Mouse (Mus musculus) midbrain, embryonic 15.5 days (tissue): ENCODE measurements around the gene Rnf19b. TPM values are rescaled to one million over a fixed set of nuclear protein-coding genes. Genes with fewer than 3 reads are reported as not detected.

ENCODE experiments used
- ATAC-seq: fragments of 200-750 bp; cut with Nextera tagmentation; replicated peaks from 2 replicates; pipeline ENCODE4 v1.8.0; 2017; ENCODE audit warnings: moderate TSS enrichment
- H3K27ac ChIP-seq: fragments of 300-500 bp; sonication (generic); 2 replicates; pipeline ENCODE4 v1.5.1; 2015; ENCODE audit warnings: mild to moderate bottlenecking, inconsistent platforms
- H3K27me3 ChIP-seq: fragments of 300-500 bp; sonication (generic); replicated peaks from 2 replicates; pipeline ENCODE4 v1.6.1; 2015; ENCODE audit warnings: inconsistent platforms
- H3K36me3 ChIP-seq: fragments of 300-500 bp; sonication (generic); replicated peaks from 2 replicates; pipeline ENCODE4 v1.6.1; 2015; ENCODE audit warnings: inconsistent platforms
- H3K4me1 ChIP-seq: fragments of 300-500 bp; sonication (generic); 2 replicates; pipeline ENCODE4 v1.6.1; 2015; ENCODE audit warnings: inconsistent platforms
- H3K4me2 ChIP-seq: fragments of 300-500 bp; sonication (generic); 2 replicates; pipeline ENCODE4 v1.6.1; 2015; ENCODE audit warnings: inconsistent platforms, mild to moderate bottlenecking, moderate library complexity
- H3K4me3 ChIP-seq: fragments of 300-500 bp; sonication (generic); 2 replicates; pipeline ENCODE4 v1.5.1; 2015; ENCODE audit warnings: mild to moderate bottlenecking, inconsistent platforms
- H3K9ac ChIP-seq: fragments of 300-500 bp; sonication (generic); 2 replicates; pipeline ENCODE4 v1.6.1; 2015; ENCODE audit warnings: mild to moderate bottlenecking, inconsistent platforms
- H3K9me3 ChIP-seq: fragments of 300-500 bp; sonication (generic); 2 replicates; pipeline ENCODE4 v1.6.1; 2016; ENCODE audit warnings: inconsistent platforms
- WGBS: fragments of 180-500 bp; shearing (Covaris S2); methylation state at CpG from one replicate; pipeline ENCODE4 v1.1.7; 2015; ENCODE audit warnings: mixed read lengths; 5-methylcytosine and 5-hydroxymethylcytosine counted together
- polyA plus RNA-seq: library from polyadenylated mRNA; unstranded; fragments of >200 nt; fragmentation: Nextera tagmentation; extraction: Ambion mirVana; gene quantifications from 2 replicates; pipeline ENCODE4 v1.2.1, GENCODE M21; 2015

Rnf19b gene
- polyA plus RNA-seq, 1 experiment from 2014 or later = 35.4 TPM

DNA sequence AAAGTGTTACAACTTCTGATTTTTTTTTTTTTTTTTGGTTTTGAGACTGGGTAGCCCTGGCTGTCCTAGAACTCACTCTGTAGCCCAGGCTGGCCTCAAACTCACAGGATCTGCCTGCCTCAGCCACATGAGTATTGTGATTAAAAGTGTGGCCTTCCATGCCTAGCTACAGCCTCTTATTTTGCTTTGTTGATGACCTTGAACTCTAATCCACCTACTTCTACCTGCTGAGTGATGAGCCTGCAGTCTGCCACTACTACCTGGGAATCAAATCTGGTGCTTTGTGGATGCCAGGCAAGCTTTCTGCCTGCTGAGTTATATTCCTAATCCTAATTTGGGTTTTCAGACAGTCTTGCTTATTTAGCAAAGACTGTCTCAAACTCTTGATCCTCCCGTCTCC is 3.4 kb downstream of the Rnf19b start:
- no peaks in the 10 kb centered on the region for H3K36me3 ChIP-seq
- no peak overlapping the region for H3K9ac ChIP-seq
- H3K27ac ChIP-seq = no peak overlapping the region
- H3K4me1 ChIP-seq = peaks cover 34% of the 10 kb centered on the region
- no peaks in the 10 kb centered on the region for H3K9me3 ChIP-seq
- 87% methylated on average over 1 of the region's 1 CpGs for WGBS
- no peak for ATAC-seq
- H3K27me3 ChIP-seq = no peaks in the 10 kb centered on the region
- peak overlapping the region; percentile 83; the same call in 1 of the 2 replicates for H3K4me2 ChIP-seq
- H3K4me3 ChIP-seq = no peak overlapping the region

DNA sequence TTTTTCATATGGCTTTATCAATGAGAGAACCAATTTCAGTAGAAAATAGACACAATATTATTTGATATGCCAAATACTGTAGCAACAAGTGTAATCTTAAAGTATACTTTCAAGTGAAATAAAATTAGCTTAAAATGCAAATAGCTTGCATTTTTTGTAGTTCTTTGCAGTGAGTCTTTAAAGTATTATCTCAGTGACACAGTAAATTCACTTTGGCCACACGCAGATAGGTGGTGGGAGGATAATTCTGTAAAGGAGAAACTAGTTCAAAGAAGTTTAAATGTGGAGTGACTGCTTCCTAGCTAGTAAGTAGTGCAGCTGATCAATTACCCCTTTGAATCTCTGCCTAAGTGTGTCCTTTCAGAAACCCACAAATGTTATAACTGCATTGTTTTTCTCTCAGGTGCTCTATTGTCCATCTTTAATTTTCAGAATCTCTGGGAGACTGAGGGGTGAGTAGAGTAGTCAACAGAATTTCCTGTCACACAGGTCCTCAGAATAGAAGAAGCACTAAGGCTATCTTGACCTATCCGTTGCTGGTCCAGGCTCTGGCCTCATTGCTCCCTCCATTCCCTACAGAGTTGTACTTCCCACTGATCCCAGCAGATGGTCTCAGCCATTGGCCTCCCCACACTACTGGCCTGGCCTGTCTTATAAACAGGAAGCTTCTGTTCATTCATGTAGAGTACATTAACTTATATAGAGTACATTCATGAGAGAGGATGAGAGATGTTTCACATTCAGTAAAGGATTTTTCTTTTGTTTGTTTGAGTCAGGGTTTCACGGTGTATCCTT is 4.4 kb downstream of the Rnf19b start:
- 83% methylated on average over 3 of the region's 3 CpGs for WGBS
- Histone ChIP-seq H3K4me1 (peaks cover 28% of the 10 kb centered on the region), H3K36me3 (no peaks in the 10 kb centered on the region), H3K9ac (no peak overlapping the region), H3K4me3 (no peak overlapping the region), H3K9me3 (no peaks in the 10 kb centered on the region), H3K4me2 (no peak overlapping the region), H3K27ac (no peak overlapping the region), H3K27me3 (no peaks in the 10 kb centered on the region)
- no peak for ATAC-seq

DNA sequence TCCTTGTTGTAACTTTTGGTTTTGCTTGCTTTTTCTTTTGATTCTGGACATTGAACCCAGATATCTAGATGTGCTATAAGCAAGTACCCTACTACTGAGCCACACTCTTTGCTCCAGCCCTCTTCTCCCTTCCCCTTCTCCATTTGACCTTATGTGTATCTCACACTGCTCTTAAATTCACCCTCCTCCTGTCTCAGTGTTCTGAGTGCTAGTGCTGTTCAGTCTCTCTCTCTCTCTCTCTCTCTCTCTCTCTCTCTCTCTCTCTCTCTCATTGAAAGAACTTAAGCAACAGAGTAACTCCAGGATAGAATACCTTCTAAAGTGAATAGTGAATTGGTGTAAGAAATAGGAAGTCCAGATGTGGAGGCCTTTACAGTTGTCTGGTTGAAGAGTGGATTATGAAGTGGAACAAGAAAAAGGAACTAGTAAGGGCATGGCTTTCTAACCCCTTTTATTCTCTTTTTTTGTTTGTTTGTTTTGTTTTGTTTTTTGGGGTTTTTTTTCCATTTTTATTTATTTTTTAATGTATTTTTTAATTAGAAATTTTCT is 7.7 kb downstream of the Rnf19b start:
- Histone ChIP-seq H3K4me2 (no peak overlapping the region), H3K9me3 (no peaks in the 10 kb centered on the region), H3K9ac (no peak overlapping the region), H3K27ac (no peak overlapping the region), H3K4me1 (peaks cover 13% of the 10 kb centered on the region), H3K27me3 (no peaks in the 10 kb centered on the region), H3K4me3 (no peak overlapping the region), H3K36me3 (no peaks in the 10 kb centered on the region)
- no peak for ATAC-seq

DNA sequence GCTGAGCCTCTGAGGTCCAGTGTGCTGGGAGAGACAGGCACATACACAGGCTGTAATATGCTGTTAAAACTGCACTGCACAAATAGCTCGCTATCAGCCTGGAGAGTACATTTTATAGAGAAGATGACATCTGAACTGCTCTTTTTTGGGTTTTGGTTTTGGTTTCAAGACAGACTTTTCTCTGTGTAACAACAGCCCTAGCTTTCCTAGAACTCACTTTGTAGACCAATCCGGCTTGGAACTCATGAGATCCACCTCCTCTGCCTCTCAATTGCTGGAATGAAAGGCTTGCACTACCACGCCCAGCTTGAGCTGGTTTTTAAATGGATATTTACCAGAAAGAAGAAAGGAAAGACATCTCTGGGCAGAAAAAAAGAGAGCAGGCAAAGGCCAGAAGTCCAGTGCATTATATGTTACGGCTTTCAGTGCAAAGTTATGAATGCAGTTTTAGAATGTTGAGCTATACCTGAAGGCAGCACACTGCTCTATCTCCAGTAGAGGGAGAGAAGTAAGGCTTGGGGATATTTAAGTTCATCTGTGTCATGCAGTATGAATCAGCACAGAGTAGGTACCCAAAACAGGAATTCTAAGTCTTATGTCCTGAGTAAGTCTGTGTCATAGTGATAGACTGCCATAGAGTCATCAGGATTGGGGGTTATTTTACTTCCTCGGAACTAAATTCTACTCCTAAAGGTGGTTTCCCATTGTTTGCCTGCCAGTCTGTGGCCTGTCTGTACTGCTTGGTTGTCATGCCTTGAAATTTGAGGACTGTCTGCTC is 9.8 kb downstream of the Rnf19b start:
- no peaks in the 10 kb centered on the region for H3K9me3 ChIP-seq
- no peaks in the 10 kb centered on the region for H3K4me1 ChIP-seq
- ATAC-seq = no peak
- no peak overlapping the region for H3K4me2 ChIP-seq
- H3K9ac ChIP-seq = no peak overlapping the region
- 87% methylated on average over 5 of the region's 5 CpGs for WGBS
- no peak overlapping the region for H3K4me3 ChIP-seq
- no peak overlapping the region for H3K27ac ChIP-seq
- no peaks in the 10 kb centered on the region for H3K27me3 ChIP-seq
- H3K36me3 ChIP-seq = no peaks in the 10 kb centered on the region

DNA sequence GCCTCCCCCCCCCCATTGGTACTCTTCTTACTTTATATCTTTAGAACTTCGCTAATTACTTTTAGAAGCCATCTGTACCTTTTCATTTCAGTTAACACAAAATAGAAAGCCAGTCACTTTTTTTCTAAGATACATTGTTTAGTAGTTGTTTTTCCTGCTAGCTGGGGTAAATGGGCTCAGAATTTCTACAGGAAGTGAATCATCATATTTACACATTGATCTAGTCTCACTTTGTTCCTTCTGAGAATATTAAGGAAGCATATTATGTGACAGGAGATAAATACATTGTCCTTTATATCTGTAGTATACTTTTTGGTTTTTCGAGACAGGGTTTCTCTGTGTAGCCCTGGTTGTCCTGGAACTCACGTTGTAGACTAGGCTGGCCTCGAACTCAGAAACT is 10.8 kb downstream of the Rnf19b start:
- Histone ChIP-seq H3K4me2 (no peak overlapping the region), H3K27me3 (no peaks in the 10 kb centered on the region), H3K9me3 (no peaks in the 10 kb centered on the region), H3K4me3 (no peak overlapping the region), H3K36me3 (peaks cover 8% of the 10 kb centered on the region; the same call in 1 of the 2 replicates), H3K4me1 (no peaks in the 10 kb centered on the region), H3K27ac (no peak overlapping the region), H3K9ac (no peak overlapping the region)
- WGBS = 90% methylated on average over 4 of the region's 4 CpGs
- no peak for ATAC-seq

DNA sequence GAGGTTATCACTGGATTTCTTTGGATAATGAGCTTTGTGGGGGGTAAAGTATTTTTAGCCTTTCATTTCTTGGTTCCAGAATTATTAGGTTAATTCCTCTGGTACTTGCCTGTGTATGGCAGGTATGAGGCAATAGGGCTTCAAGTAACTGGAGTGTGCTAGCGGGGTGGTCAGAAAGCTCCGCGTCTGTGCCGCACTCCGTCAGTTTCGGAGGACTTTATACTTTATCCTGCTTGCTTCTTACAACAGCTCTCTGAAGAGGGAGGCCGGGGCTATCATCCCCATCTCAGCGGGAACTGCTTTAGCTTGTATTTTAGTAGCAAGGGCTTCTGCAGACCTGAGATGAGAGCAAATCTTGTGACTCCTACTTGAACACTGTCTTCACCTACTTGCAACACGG is 21.1 kb downstream of the Rnf19b start:
- 97% methylated on average over 9 of the region's 9 CpGs for WGBS
- peaks cover 62% of the 10 kb centered on the region for H3K36me3 ChIP-seq

DNA sequence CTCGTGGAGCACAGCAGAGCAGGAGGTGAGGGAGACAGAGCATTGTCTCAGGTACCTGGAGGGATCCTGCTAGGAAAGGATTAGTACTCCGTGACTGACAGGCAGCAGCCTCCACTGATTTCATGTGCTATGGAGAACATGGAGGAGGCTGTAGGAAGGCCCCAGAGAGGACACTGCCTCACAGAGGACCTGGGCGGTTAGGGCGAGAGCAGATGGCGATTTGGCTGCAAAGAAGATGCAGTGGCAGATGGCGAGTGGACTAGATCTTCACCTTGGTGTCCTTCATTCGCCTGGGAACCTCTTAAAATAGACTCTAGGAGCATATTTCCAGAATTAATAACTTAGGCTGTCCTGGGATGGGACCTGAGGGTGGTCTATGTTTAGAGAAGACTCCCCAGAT is 23.0 kb downstream of the Rnf19b start:
- Histone ChIP-seq H3K4me2 (no peak overlapping the region), H3K4me1 (no peaks in the 10 kb centered on the region), H3K36me3 (peaks cover 51% of the 10 kb centered on the region), H3K27ac (peak overlapping the region; percentile 12; the same call in 1 of the 2 replicates), H3K4me3 (no peak overlapping the region), H3K9me3 (no peaks in the 10 kb centered on the region), H3K9ac (no peak overlapping the region), H3K27me3 (no peaks in the 10 kb centered on the region)
- 82% methylated on average over 7 of the region's 7 CpGs for WGBS
- no peak for ATAC-seq

More for the DNA sequence above, 21.1 kb downstream of the Rnf19b start:
- no peaks in the 10 kb centered on the region for H3K27me3 ChIP-seq
- H3K27ac ChIP-seq = no peak overlapping the region
- no peaks in the 10 kb centered on the region for H3K4me1 ChIP-seq
- H3K4me3 ChIP-seq = no peak overlapping the region
- no peak overlapping the region for H3K4me2 ChIP-seq
- H3K9me3 ChIP-seq = no peaks in the 10 kb centered on the region
- H3K9ac ChIP-seq = no peak overlapping the region
- ATAC-seq = no peak

DNA sequence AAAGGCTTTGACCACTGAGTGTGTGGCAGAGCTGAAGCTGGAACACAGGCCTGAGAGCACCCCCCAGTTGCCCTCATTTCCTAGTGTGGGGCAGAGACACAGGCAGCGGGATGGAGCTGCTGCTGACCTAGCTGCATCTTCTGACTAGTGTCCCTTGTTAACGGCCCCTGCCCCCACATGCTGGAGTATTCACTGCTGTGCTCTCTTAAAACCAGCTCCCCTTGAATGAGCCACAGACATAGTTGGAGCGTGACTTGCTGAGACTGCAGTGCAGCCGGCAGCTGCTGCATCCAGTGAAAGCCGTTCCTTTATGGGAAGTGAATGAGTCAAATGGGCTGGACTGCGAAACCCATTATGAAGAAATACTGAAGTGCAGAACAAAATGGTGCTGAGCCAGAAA is 23.4 kb downstream of the Rnf19b start:
- no peak overlapping the region for H3K4me2 ChIP-seq
- H3K27ac ChIP-seq = peak overlapping the region; percentile 12; the same call in 1 of the 2 replicates
- H3K9ac ChIP-seq = no peak overlapping the region
- no peak overlapping the region for H3K4me3 ChIP-seq
- ATAC-seq = no peak
- H3K9me3 ChIP-seq = no peaks in the 10 kb centered on the region
- H3K27me3 ChIP-seq = no peaks in the 10 kb centered on the region
- peaks cover 47% of the 10 kb centered on the region for H3K36me3 ChIP-seq
- no peaks in the 10 kb centered on the region for H3K4me1 ChIP-seq
- 72% methylated on average over 6 of the region's 6 CpGs for WGBS

DNA sequence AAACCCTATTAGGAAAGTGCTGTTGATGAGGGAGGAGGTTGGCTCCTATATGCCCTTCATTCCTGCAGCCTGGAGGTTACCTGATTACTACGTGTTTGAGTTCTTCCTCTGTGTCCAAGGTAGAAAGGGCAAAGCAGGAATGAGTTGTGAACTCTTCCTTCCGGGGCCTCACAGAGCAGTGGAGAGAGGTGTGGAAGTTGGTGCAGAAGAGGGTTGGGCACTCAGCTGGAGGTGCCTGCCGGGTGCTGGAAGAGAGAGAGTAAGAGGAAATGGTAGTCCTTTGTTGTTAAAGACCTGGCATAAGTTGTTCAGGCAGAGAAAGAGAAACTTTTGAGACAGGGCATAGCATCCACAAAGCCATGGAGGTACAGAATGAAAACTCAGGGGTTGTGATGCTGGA is 23.9 kb downstream of the Rnf19b start:
- H3K4me2 ChIP-seq = no peak overlapping the region
- no peak overlapping the region for H3K27ac ChIP-seq
- H3K4me3 ChIP-seq = no peak overlapping the region
- H3K9me3 ChIP-seq = no peaks in the 10 kb centered on the region
- WGBS = 92% methylated on average over 3 of the region's 3 CpGs
- no peaks in the 10 kb centered on the region for H3K4me1 ChIP-seq
- no peaks in the 10 kb centered on the region for H3K27me3 ChIP-seq
- H3K9ac ChIP-seq = no peak overlapping the region
- H3K36me3 ChIP-seq = peaks cover 42% of the 10 kb centered on the region
- ATAC-seq = no peak

DNA sequence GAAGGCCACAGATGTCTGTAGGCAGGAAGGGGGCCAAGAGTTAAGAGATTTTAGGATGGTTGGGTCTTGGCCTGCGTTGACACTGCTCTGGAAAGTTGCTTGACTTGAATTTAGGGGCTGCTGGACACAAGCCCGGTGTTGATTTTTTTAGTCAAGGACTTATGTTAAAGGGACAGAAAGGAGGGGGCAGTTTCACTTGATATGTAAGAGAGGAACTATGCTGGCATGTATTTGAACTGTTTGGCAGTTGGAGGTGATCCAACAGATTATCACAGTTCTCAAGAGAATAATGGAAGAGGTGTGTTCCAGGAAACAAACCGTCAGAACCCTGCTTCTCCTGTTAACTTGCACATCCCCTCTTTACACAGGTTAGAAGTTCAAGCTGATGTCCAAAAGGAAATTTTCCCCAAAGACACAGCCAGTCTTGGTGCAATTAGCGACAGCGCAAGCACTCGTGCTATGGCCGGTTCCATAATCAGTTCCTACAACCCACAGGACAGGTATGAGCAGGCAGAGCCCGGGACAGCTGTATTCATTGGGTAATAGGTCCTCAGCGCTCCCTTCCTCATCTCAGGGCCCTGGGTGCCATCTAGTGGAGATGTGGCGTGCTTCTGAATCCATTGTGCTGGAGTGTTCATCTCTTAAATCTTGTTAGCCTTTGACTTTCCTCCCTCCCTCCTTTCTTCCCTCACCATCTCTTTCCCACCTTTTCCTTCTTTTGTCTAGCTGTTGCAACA is 24.5 kb downstream of the Rnf19b start:
- WGBS = 44% methylated on average over 10 of the region's 10 CpGs

DNA sequence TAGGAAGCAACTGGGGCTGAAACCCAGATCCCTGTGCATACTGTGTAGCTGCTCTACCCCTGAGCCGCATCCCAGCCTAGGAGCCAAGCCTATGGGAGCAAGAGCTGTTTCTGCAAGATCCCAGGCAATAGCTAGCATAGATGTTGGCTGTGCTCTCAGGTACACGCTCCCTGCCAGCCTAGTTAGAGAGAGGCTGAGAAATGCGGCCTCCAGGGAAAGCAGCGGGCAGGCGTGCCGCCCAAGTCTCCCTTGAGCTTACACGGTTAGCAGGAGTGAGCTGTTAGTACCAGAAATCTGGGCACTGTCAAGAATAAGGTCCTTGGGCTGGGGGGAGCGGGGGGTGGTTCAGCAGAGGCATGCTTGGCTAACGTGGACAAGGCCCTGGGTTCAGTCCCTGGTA is 26.8 kb downstream of the Rnf19b start:
- H3K27me3 ChIP-seq = no peaks in the 10 kb centered on the region
- no peak overlapping the region for H3K27ac ChIP-seq
- no peaks in the 10 kb centered on the region for H3K9me3 ChIP-seq
- no peaks in the 10 kb centered on the region for H3K4me1 ChIP-seq
- no peak overlapping the region for H3K4me3 ChIP-seq
- H3K36me3 ChIP-seq = peaks cover 17% of the 10 kb centered on the region; the same call in 1 of the 2 replicates
- H3K9ac ChIP-seq = no peak overlapping the region
- no peak overlapping the region for H3K4me2 ChIP-seq
- 93% methylated on average over 9 of the region's 9 CpGs for WGBS
- ATAC-seq = no peak

More for the DNA sequence above, 24.5 kb downstream of the Rnf19b start:
- no peaks in the 10 kb centered on the region for H3K27me3 ChIP-seq
- H3K9ac ChIP-seq = no peak overlapping the region
- no peaks in the 10 kb centered on the region for H3K9me3 ChIP-seq
- H3K36me3 ChIP-seq = peaks cover 39% of the 10 kb centered on the region
- no peak overlapping the region for H3K4me2 ChIP-seq
- 0 out of 2 replicates have a peak, but pooled peaks have one; percentile 56 for ATAC-seq
- no peak overlapping the region for H3K4me3 ChIP-seq
- no peaks in the 10 kb centered on the region for H3K4me1 ChIP-seq
- H3K27ac ChIP-seq = no peak overlapping the region

DNA sequence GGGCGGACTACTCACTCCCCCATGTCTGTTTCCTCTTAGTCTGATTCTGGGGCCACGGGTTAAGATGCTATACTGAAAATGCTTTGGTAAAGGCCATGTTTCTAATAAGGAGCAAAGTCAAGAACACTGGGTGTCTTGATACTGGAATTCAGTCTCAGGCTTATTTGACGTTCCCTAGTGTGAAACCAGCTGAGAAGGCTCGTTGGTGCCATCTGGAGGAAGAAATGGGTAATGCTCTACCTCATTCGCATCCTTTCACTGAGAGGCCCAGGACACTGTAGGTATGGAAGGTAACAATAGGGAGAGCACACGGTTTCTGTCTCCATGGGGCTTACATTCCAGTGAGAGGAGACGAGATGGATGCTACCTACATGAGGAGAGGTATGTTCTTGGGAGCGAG is 28.0 kb downstream of the Rnf19b start:
- Histone ChIP-seq H3K27ac (no peak overlapping the region), H3K4me1 (no peaks in the 10 kb centered on the region), H3K9ac (no peak overlapping the region), H3K4me3 (no peak overlapping the region), H3K9me3 (no peaks in the 10 kb centered on the region), H3K27me3 (no peaks in the 10 kb centered on the region), H3K4me2 (no peak overlapping the region), H3K36me3 (peaks cover 13% of the 10 kb centered on the region; the same call in 1 of the 2 replicates)
- 26% methylated on average over 8 of the region's 8 CpGs for WGBS
- ATAC-seq = 0 out of 2 replicates have a peak, but pooled peaks have one; percentile 56
